16 mouse cellular contexts compared by ENCODE assay signal in genomic region chr1:19234432-19235205, GRCm38 (mm10). TPM values are rescaled to one million over a fixed set of nuclear protein-coding genes. Genes with fewer than 3 reads are reported as not detected.
DNase-seq lines count a peak whose midpoint lies in the region; ATAC-seq lines count a peak whose summit lies in the region.
"Had no signal": no experiment of that assay in that cellular context is flagged by ENCODE, and none has a peak within 500 bp of the region (broad histone marks: within the 10 kb centered on the region; RNA-seq: fewer than 3 reads in every experiment).

No protein-coding gene starts in this region.

- no peaks in the 10 kb centered on the region for H3K9me3 ChIP-seq in hindbrain, embryonic 12.5 days (replicated peaks)
- no peaks in the 10 kb centered on the region for H3K9me3 ChIP-seq in hindbrain, embryonic 13.5 days
- no peaks in the 10 kb centered on the region for H3K9me3 ChIP-seq in embryonic facial prominence, embryonic 15.5 days (replicated peaks)
- H3K9me3 ChIP-seq in midbrain, embryonic 13.5 days, result no peaks in the 10 kb centered on the region
- H3K9me3 ChIP-seq: heart, embryonic 12.5 days; hindbrain, embryonic 15.5 days; stomach, embryonic 15.5 days had no signal

- H3K4me2 ChIP-seq in hindbrain, embryonic 12.5 days (replicated peaks), result 0 out of 2 replicates have a peak overlapping the region, but pooled peaks have one; percentile 13
- H3K4me2 ChIP-seq in hindbrain, embryonic 13.5 days, result no peak overlapping the region
- H3K4me2 ChIP-seq in embryonic facial prominence, embryonic 15.5 days (replicated peaks), result peak overlapping the region; percentile 35
- H3K4me2 ChIP-seq in midbrain, embryonic 13.5 days (replicated peaks), result 0 out of 2 replicates have a peak overlapping the region, but pooled peaks have one; percentile 15
- H3K4me2 ChIP-seq: heart, embryonic 12.5 days; hindbrain, embryonic 15.5 days; stomach, embryonic 15.5 days had no signal

- H3K36me3 ChIP-seq in hindbrain, embryonic 12.5 days, result no peaks in the 10 kb centered on the region
- H3K36me3 ChIP-seq in hindbrain, embryonic 13.5 days, result no peaks in the 10 kb centered on the region
- no peaks in the 10 kb centered on the region for H3K36me3 ChIP-seq in embryonic facial prominence, embryonic 15.5 days
- H3K36me3 ChIP-seq in midbrain, embryonic 13.5 days, result no peaks in the 10 kb centered on the region
- H3K36me3 ChIP-seq: heart, embryonic 12.5 days; hindbrain, embryonic 15.5 days; stomach, embryonic 15.5 days had no signal

- no peak overlapping the region for H3K27ac ChIP-seq in hindbrain, embryonic 12.5 days
- H3K27ac ChIP-seq in hindbrain, embryonic 13.5 days, result no peak overlapping the region
- H3K27ac ChIP-seq in embryonic facial prominence, embryonic 15.5 days (replicated peaks), result peak overlapping the region; percentile 51; the same call in 1 of the 2 replicates
- no peak overlapping the region for H3K27ac ChIP-seq in midbrain, embryonic 13.5 days
- H3K27ac ChIP-seq: hindbrain, embryonic 15.5 days; stomach, embryonic 15.5 days had no signal

- H3K9ac ChIP-seq in hindbrain, embryonic 12.5 days, result no peak overlapping the region
- no peak overlapping the region for H3K9ac ChIP-seq in hindbrain, embryonic 13.5 days
- H3K9ac ChIP-seq in embryonic facial prominence, embryonic 15.5 days, result no peak overlapping the region
- no peak overlapping the region for H3K9ac ChIP-seq in midbrain, embryonic 13.5 days (replicated peaks)
- H3K9ac ChIP-seq: heart, embryonic 12.5 days; hindbrain, embryonic 15.5 days; stomach, embryonic 15.5 days had no signal

- WGBS in hindbrain, embryonic 12.5 days, result 3% methylated on average over 31 of the region's 31 CpGs
- WGBS in hindbrain, embryonic 13.5 days, result 4% methylated on average over 31 of the region's 31 CpGs
- WGBS in embryonic facial prominence, embryonic 15.5 days, result 7% methylated on average over 31 of the region's 31 CpGs
- under 1% methylated on average over 31 of the region's 31 CpGs for WGBS in midbrain, embryonic 13.5 days

- H3K4me1 ChIP-seq in hindbrain, embryonic 12.5 days, result no peaks in the 10 kb centered on the region
- H3K4me1 ChIP-seq in hindbrain, embryonic 13.5 days (replicated peaks), result peaks cover 10% of the 10 kb centered on the region; the same call in 1 of the 2 replicates
- H3K4me1 ChIP-seq in embryonic facial prominence, embryonic 15.5 days, result peaks cover 19% of the 10 kb centered on the region
- H3K4me1 ChIP-seq in midbrain, embryonic 13.5 days (replicated peaks), result 0 out of 2 replicates have a peak, but pooled peaks cover 3% of the 10 kb centered on the region
- H3K4me1 ChIP-seq: heart, embryonic 12.5 days; hindbrain, embryonic 15.5 days; stomach, embryonic 15.5 days had no signal

- H3K27me3 ChIP-seq in hindbrain, embryonic 12.5 days, result peaks cover 81% of the 10 kb centered on the region
- H3K27me3 ChIP-seq in hindbrain, embryonic 13.5 days, result peaks cover 87% of the 10 kb centered on the region
- peaks cover 62% of the 10 kb centered on the region for H3K27me3 ChIP-seq in embryonic facial prominence, embryonic 15.5 days
- H3K27me3 ChIP-seq in midbrain, embryonic 13.5 days, result peaks cover 92% of the 10 kb centered on the region

- peak; percentile 62 for DNase-seq in R1 (ENCODE audit: low read depth, low spot score)
- no peak for DNase-seq in gastrocnemius, postnatal 10 days
- DNase-seq in frontal cortex, postnatal 10 days (ENCODE audit: low spot score in 2 of 2), result no peak
- no peak for DNase-seq in c-Kit-positive CD71-positive TER-119-positive erythroid progenitor cells, embryonic 14.5 days (ENCODE audit: low spot score)
- DNase-seq: adrenal gland, postnatal 14 days; cerebellum, adult 11 months; right cerebral cortex, postnatal 4 days had no signal

- ATAC-seq in hindbrain, embryonic 12.5 days (ENCODE audit: low FRiP score), result no peak
- no peak for ATAC-seq in hindbrain, embryonic 13.5 days (ENCODE audit: low FRiP score)
- ATAC-seq in embryonic facial prominence, embryonic 15.5 days (ENCODE audit: insufficient number of reproducible peaks, low FRiP score, low TSS enrichment, low read depth), result no peak; the same call in 1 of the 2 replicates
- no peak for ATAC-seq in midbrain, embryonic 13.5 days
- ATAC-seq: Patski had no signal

- no peak overlapping the region for H3K4me3 ChIP-seq in hindbrain, embryonic 12.5 days
- H3K4me3 ChIP-seq in hindbrain, embryonic 13.5 days, result no peak overlapping the region
- peak overlapping the region; percentile 16; the same call in 1 of the 2 replicates for H3K4me3 ChIP-seq in embryonic facial prominence, embryonic 15.5 days (replicated peaks)
- H3K4me3 ChIP-seq in midbrain, embryonic 13.5 days (replicated peaks), result 0 out of 2 replicates have a peak overlapping the region, but pooled peaks have one; percentile 4
- H3K4me3 ChIP-seq: heart, embryonic 12.5 days; hindbrain, embryonic 15.5 days; stomach, embryonic 15.5 days had no signal

RNA-seq across cellular contexts. Expression of gene Tfap2b, which starts 25.9 kb away (rescaled TPM):
- polyA plus RNA-seq in hindbrain, embryonic 12.5 days (2016; fragmentation: Nextera tagmentation; extraction: Ambion mirVana), result 85.5 and 91.2 TPM in 2 replicates
- 93.5 and 103 TPM in 2 replicates for polyA plus RNA-seq in hindbrain, embryonic 13.5 days (2015; fragmentation: Nextera tagmentation; extraction: Ambion mirVana)
- 50.3 and 51.9 TPM in 2 replicates for polyA plus RNA-seq in embryonic facial prominence, embryonic 15.5 days (2015; fragmentation: Nextera tagmentation; extraction: Ambion mirVana)
- 256 and 296 TPM in 2 replicates for polyA plus RNA-seq in midbrain, embryonic 13.5 days (2015; fragmentation: Nextera tagmentation; extraction: Ambion mirVana)
- total RNA-seq in gastrocnemius, postnatal 10 days (2021), result under 1 TPM in 1 of 2 experiments, not detected in 1; 0.09 TPM
- polyA plus RNA-seq: liver, embryonic 16.5 days; Patski had no signal

Comparison
In these comparisons a context has a peak if more than half of its experiments do, and no peak if none do; other contexts are left out.
1. H3K4me3 ChIP-seq: peak in embryonic facial prominence, embryonic 15.5 days (single experiment) and midbrain, embryonic 13.5 days (single experiment); none in hindbrain, embryonic 12.5 days (single experiment) and hindbrain, embryonic 13.5 days (single experiment).